Mouse (Mus musculus) B cell, adult 2 months (primary cell): ENCODE measurements around the gene Erbb3.
"Not testable (repeated sequence)": the region's sequence is repeated elsewhere in the genome, so short reads cannot be mapped to it uniquely, and the experiment has no call there.

Experiments
- DNase-seq, 2 experiments: peaks; one replicate each; pipeline ENCODE4 v3.0.0; 2022

The Erbb3 gene

GRCm38 (mm10) chr10:128550144-128550823 lies 39.2 kb downstream of the Erbb3 start:
- not testable (repeated sequence) for DNase-seq

- peak in 1 of 2 experiments; percentile 7 for DNase-seq
These were observed 39.8 kb downstream of the Erbb3 start for GRCm38 (mm10) chr10:128549682-128550057.

GRCm38 (mm10) chr10:128548947-128549681 lies 40.3 kb downstream of the Erbb3 start, which contains the start of gene Rpl41:
Gene Rpl41, minus strand, starts transcription at chr10:128549305.
- DNase-seq: peak; percentile 93

- not testable (repeated sequence) for DNase-seq
These were observed 41.2 kb downstream of the Erbb3 start for GRCm38 (mm10) chr10:128548051-128548791.

- DNase-seq: peak; percentile 93 to 94
These were observed 42.0 kb downstream of the Erbb3 start, which contains the start of gene Zc3h10 for GRCm38 (mm10) chr10:128547361-128548032. Gene Zc3h10, minus strand, starts transcription at chr10:128547774.

GRCm38 (mm10) chr10:128546787-128547186 lies 42.7 kb downstream of the Erbb3 start:
- peak in 1 of 2 experiments; percentile 24 for DNase-seq

GRCm38 (mm10) chr10:128546361-128546760 lies 43.1 kb downstream of the Erbb3 start:
- DNase-seq: peak; percentile 26 to 42

GRCm38 (mm10) chr10:128545570-128545898 lies 43.9 kb downstream of the Erbb3 start:
- no peak for DNase-seq

GRCm38 (mm10) chr10:128544674-128545569 lies 44.5 kb downstream of the Erbb3 start:
- DNase-seq: no peak

- DNase-seq: no peak
These were observed 45.2 kb downstream of the Erbb3 start for GRCm38 (mm10) chr10:128544151-128544657.

GRCm38 (mm10) chr10:128543100-128543499 lies 46.4 kb downstream of the Erbb3 start:
- no peak for DNase-seq

- no peak for DNase-seq
These were observed 51.0 kb downstream of the Erbb3 start for GRCm38 (mm10) chr10:128538340-128538870.

- peak; percentile 91 to 94 for DNase-seq
These were observed 53.0 kb downstream of the Erbb3 start for GRCm38 (mm10) chr10:128536266-128536940.

GRCm38 (mm10) chr10:128535624-128536265 lies 53.7 kb downstream of the Erbb3 start:
- peak in 1 of 2 experiments; percentile 70 for DNase-seq

- DNase-seq: peak; percentile 7 to 30
These were observed 54.2 kb downstream of the Erbb3 start for GRCm38 (mm10) chr10:128535206-128535605.

- DNase-seq: peak; percentile 38 to 41
These were observed 62.8 kb downstream of the Erbb3 start for GRCm38 (mm10) chr10:128526366-128527356.

- DNase-seq: peak; percentile 87 to 91
These were observed 63.7 kb downstream of the Erbb3 start, which contains the start of gene Esyt1 for GRCm38 (mm10) chr10:128525671-128526308. Gene Esyt1, minus strand, starts transcription at chr10:128525871.
